In the genomic region with DNA sequence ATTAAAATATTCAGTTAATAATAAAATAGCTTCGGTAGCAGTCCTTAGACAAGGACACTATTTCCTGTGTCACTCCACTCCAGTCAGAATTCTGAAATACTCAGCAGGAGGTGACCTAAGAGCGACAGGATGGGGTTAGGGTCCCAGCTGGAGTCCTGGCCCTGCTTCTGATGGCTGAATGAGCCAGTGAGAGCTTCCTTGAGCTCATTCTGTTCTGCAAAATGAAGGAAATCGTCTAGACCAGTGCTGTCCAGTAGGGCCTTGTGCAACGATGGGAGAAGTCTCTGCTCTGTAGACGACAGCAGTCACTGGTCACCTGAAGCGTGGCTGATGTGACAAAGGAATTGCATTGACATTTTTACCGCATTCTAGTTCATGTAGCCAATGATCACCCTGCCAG, we compare ENCODE assay signal across 42 mouse cellular contexts. TPM values are rescaled to one million over a fixed set of nuclear protein-coding genes. Genes with fewer than 3 reads are reported as not detected.
"Had no signal": no experiment of that assay in that cellular context is flagged by ENCODE, and none has a peak within 500 bp of the region (broad histone marks: within the 10 kb centered on the region; RNA-seq: fewer than 3 reads in every experiment).

No protein-coding gene starts in this region.

- H3K27me3 ChIP-seq: heart, embryonic 12.5 days; hindbrain, embryonic 12.5 days; intestine, embryonic 15.5 days; kidney, embryonic 15.5 days; limb, embryonic 12.5 days; liver, embryonic 13.5 days had no signal

- DNase-seq: gastrocnemius, adult 2 months; gastrocnemius, postnatal 10 days; gastrocnemius, postnatal 25 days; heart, adult 18-20 months; heart, postnatal 10 days; heart, postnatal 4 days; kidney, adult 2 months; kidney, adult 9 months; kidney, postnatal 14 days; kidney, postnatal 36 days; layer of hippocampus, postnatal 36 days; left cerebral cortex, postnatal 4 days; liver; liver, embryonic 13.5 days had no signal

- H3K27ac ChIP-seq: gastrocnemius, adult 2 months; heart, embryonic 10.5 days; hindbrain, embryonic 10.5 days; hindbrain, embryonic 12.5 days; hindbrain, embryonic 14.5 days; intestine, embryonic 15.5 days; kidney, embryonic 15.5 days; kidney, postnatal 0 days; limb, embryonic 12.5 days; liver, embryonic 13.5 days had no signal

- ATAC-seq: hindbrain, embryonic 16.5 days; inflammation-experienced regulatory T-cells, adult 6 months; intestine, embryonic 15.5 days; intestine, postnatal 0 days had no signal

- H3K4me3 ChIP-seq: gastrocnemius, adult 2 months; heart, embryonic 10.5 days; heart, embryonic 12.5 days; hindbrain, embryonic 10.5 days; hindbrain, embryonic 12.5 days; intestine, embryonic 15.5 days; kidney, embryonic 15.5 days; limb, embryonic 12.5 days; liver, embryonic 13.5 days had no signal

- H3K9ac ChIP-seq: heart, embryonic 12.5 days; hindbrain, embryonic 12.5 days; hindbrain, embryonic 14.5 days; intestine, embryonic 15.5 days; kidney, embryonic 15.5 days; limb, embryonic 12.5 days; liver, embryonic 13.5 days had no signal

- H3K9me3 ChIP-seq: heart, embryonic 10.5 days; heart, embryonic 12.5 days; hindbrain, embryonic 10.5 days; hindbrain, embryonic 12.5 days; intestine, embryonic 15.5 days; kidney, embryonic 15.5 days; limb, embryonic 12.5 days; liver, embryonic 13.5 days had no signal

- H3K36me3 ChIP-seq: heart, embryonic 10.5 days; heart, embryonic 12.5 days; hindbrain, embryonic 10.5 days; hindbrain, embryonic 12.5 days; intestine, embryonic 15.5 days; kidney, embryonic 15.5 days; limb, embryonic 12.5 days; liver, embryonic 13.5 days had no signal

- H3K4me2 ChIP-seq: heart, embryonic 12.5 days; hindbrain, embryonic 12.5 days; hindbrain, embryonic 14.5 days; intestine, embryonic 15.5 days; kidney, embryonic 15.5 days; limb, embryonic 12.5 days; liver, embryonic 11.5 days; liver, embryonic 13.5 days had no signal

- H3K4me1 ChIP-seq: hindbrain, embryonic 12.5 days; intestine, embryonic 15.5 days; liver, embryonic 13.5 days had no signal

RNA-seq across cellular contexts. Expression of a gene that starts 36.9 kb away (rescaled TPM):
- total RNA-seq: gastrocnemius, adult 2 months; gastrocnemius, postnatal 10 days; gastrocnemius, postnatal 25 days; gastrocnemius, postnatal 4 days; granulocyte monocyte progenitor cell, adult 5-6 weeks; heart, adult 18-20 months; heart, adult 8-10 months; heart, postnatal 10 days; heart, postnatal 25 days; heart, postnatal 4 days; layer of hippocampus, adult 8-10 months; layer of hippocampus, postnatal 10 days; layer of hippocampus, postnatal 36 days; left cerebral cortex, adult 18-20 months; left cerebral cortex, adult 8-10 months; left cerebral cortex, postnatal 10 days; left cerebral cortex, postnatal 25 days; left cerebral cortex, postnatal 4 days had no signal
- polyA plus RNA-seq: frontal cortex, adult 2 months; heart, embryonic 10.5 days; heart, embryonic 12.5 days; heart, embryonic 14.5 days; heart, embryonic 16.5 days; hindbrain, embryonic 10.5 days; hindbrain, embryonic 12.5 days; hindbrain, embryonic 14.5 days; hindbrain, embryonic 16.5 days; inflammation-experienced regulatory T-cells, adult 6 months; intestine, embryonic 15.5 days; intestine, postnatal 0 days; kidney, adult 2 months; kidney, embryonic 15.5 days; kidney, postnatal 0 days; large intestine, adult 2 months; limb, embryonic 12.5 days; limb, embryonic 14.5 days; liver, embryonic 11.5 days; liver, embryonic 13.5 days had no signal
